Mouse (Mus musculus) kidney, postnatal 0 days (tissue): Measurements from ENCODE around the gene Cenpb. TPM values are rescaled to one million over a fixed set of nuclear protein-coding genes. Genes with fewer than 3 reads are reported as not detected.
A peak's percentile ranks its signal among the peaks of the same experiment; 100 is the strongest.

Experiments
- ATAC-seq: fragments of 200-750 bp; cut with Nextera tagmentation; replicated peaks from 2 replicates; pipeline ENCODE4 v1.8.0; 2017; ENCODE audit warnings: low read depth, moderate number of reproducible peaks, moderate TSS enrichment, moderate library complexity; ENCODE audit not compliant: low FRiP score
- DNase-seq: peaks from one replicate; pipeline ENCODE4 v3.0.0-alpha.2; 2016; ENCODE audit warnings: low spot score
- H3K27ac ChIP-seq: fragments of 300-500 bp; sonication (generic); 2 replicates; pipeline ENCODE4 v1.5.1; 2014; ENCODE audit warnings: mild to moderate bottlenecking
- H3K27me3 ChIP-seq: fragments of 300-500 bp; sonication (generic); 2 replicates; pipeline ENCODE4 v1.6.1; 2014; ENCODE audit warnings: low read length, mixed read lengths; ENCODE audit not compliant: insufficient read depth
- H3K36me3 ChIP-seq: fragments of 300-500 bp; sonication (generic); 2 replicates; pipeline ENCODE4 v1.6.1; 2014; ENCODE audit warnings: low read length, mixed read lengths; ENCODE audit not compliant: insufficient read depth
- H3K4me1 ChIP-seq: fragments of 300-500 bp; sonication (generic); replicated peaks from 2 replicates; pipeline ENCODE4 v1.6.1; 2014; ENCODE audit warnings: antibody characterized with exemption, low read length, mixed read lengths; ENCODE audit not compliant: insufficient read depth
- H3K4me2 ChIP-seq: fragments of 300-500 bp; sonication (generic); 2 replicates; pipeline ENCODE4 v1.6.1; 2014; ENCODE audit warnings: mild to moderate bottlenecking, low read length, moderate library complexity, mixed read lengths
- H3K4me3 ChIP-seq: fragments of 300-500 bp; sonication (generic); replicated peaks from 2 replicates; pipeline ENCODE4 v1.5.1; 2014; ENCODE audit warnings: low read depth, low read length
- H3K9ac ChIP-seq: fragments of 300-500 bp; sonication (generic); 2 replicates; pipeline ENCODE4 v1.6.1; 2014; ENCODE audit warnings: low read depth, low read length
- H3K9me3 ChIP-seq: fragments of 300-500 bp; sonication (generic); replicated peaks from 2 replicates; pipeline ENCODE4 v1.6.1; 2016; ENCODE audit warnings: low read length, inconsistent platforms, mixed read lengths
- CTCF ChIP-seq: IDR thresholded peaks from 2 replicates; pipeline ENCODE4 v1.5.1; 2016; ENCODE audit warnings: antibody characterized with exemption, low read depth, mild to moderate bottlenecking, moderate library complexity
- WGBS: fragments of 180-500 bp; shearing (Covaris S2); extraction: QIAGEN DNeasy Blood & Tissue Kit; methylation state at CpG from one replicate; pipeline ENCODE4 v1.1.7; 2014; 5-methylcytosine and 5-hydroxymethylcytosine counted together
- polyA plus RNA-seq: library from polyadenylated mRNA; unstranded; fragments of >200 nt; fragmentation: Nextera tagmentation; extraction: Ambion mirVana; gene quantifications from 2 replicates; pipeline ENCODE4 v1.2.1, GENCODE M21; 2015

Cenpb gene
- polyA plus RNA-seq, 1 experiment from 2014 or later: 15.3 TPM

DNA sequence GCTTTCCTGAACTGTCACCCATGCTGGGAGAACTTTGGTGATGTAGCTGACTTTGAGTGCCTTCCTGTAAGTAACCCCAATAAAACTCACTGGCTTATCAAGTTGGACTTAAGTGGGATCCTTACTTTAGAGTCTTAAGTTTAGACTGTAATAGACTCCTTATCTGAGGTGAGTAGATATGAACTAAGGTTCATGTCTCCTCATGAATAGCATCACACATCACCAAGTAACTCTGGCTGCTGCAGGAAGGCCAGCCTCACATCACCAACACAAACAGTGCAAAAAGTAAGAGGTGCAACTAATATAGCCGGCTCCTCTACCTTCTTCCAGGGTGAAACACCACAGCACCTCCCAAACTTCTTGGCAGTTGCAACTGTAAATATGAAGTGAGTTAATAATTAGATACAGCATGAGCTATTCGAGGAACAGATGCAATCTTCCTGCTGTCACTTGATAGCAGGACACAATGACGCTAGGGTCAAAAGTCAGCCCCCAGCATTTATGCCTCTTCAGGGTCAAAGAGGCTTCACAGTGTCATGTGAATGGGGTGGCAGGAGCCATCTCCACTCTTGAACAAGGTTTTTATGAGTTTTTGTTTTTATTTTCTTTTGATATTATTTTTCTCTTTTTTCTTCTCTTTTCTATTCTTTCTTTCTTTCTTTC lies 42.1 kb upstream of the Cenpb start:
- no peak overlapping the region for H3K9ac ChIP-seq
- no peak overlapping the region for H3K4me3 ChIP-seq
- no peaks in the 10 kb centered on the region for H3K4me1 ChIP-seq
- TF ChIP-seq CTCF: no peak
- ATAC-seq: no peak
- DNase-seq: no peak
- no peak overlapping the region for H3K4me2 ChIP-seq
- H3K27ac ChIP-seq: no peak overlapping the region
- WGBS: 43% methylated on average over 3 of the region's 3 CpGs
- no peaks in the 10 kb centered on the region for H3K9me3 ChIP-seq
- no peaks in the 10 kb centered on the region for H3K27me3 ChIP-seq
- no peaks in the 10 kb centered on the region for H3K36me3 ChIP-seq

GRCm38 (mm10) chr2:131220030-131220429 lies 40.2 kb upstream of the Cenpb start:
- no peaks in the 10 kb centered on the region for H3K27me3 ChIP-seq
- no peak overlapping the region for H3K4me2 ChIP-seq
- no peak overlapping the region for H3K9ac ChIP-seq
- 46% methylated on average over 4 of the region's 4 CpGs for WGBS
- H3K36me3 ChIP-seq: no peaks in the 10 kb centered on the region
- TF ChIP-seq CTCF: no peak
- H3K9me3 ChIP-seq: no peaks in the 10 kb centered on the region
- no peak for ATAC-seq
- DNase-seq: no peak
- H3K27ac ChIP-seq: no peak overlapping the region
- H3K4me3 ChIP-seq: no peak overlapping the region
- H3K4me1 ChIP-seq: no peaks in the 10 kb centered on the region

- no peak overlapping the region for H3K4me2 ChIP-seq
- TF ChIP-seq CTCF: no peak
- DNase-seq (no peak), ATAC-seq (no peak)
- H3K27me3 ChIP-seq: no peaks in the 10 kb centered on the region
- no peaks in the 10 kb centered on the region for H3K9me3 ChIP-seq
- WGBS: 62% methylated on average over 7 of the region's 7 CpGs
- H3K27ac ChIP-seq: peak overlapping the region; percentile 13; the same call in 1 of the 2 replicates
- H3K4me1 ChIP-seq: peaks cover 2% of the 10 kb centered on the region; the same call in 1 of the 2 replicates
- H3K9ac ChIP-seq: no peak overlapping the region
- H3K4me3 ChIP-seq: no peak overlapping the region
- 0 out of 2 replicates have a peak, but pooled peaks cover 8% of the 10 kb centered on the region for H3K36me3 ChIP-seq
These were observed 36.3 kb upstream of the Cenpb start for GRCm38 (mm10) chr2:131215941-131216858.

- no peaks in the 10 kb centered on the region for H3K9me3 ChIP-seq
- 0 out of 2 replicates have a peak, but pooled peaks cover 8% of the 10 kb centered on the region for H3K36me3 ChIP-seq
- H3K27ac ChIP-seq: no peak overlapping the region
- no peak overlapping the region for H3K4me3 ChIP-seq
- no peak overlapping the region for H3K4me2 ChIP-seq
- no peak overlapping the region for H3K9ac ChIP-seq
- H3K27me3 ChIP-seq: no peaks in the 10 kb centered on the region
- TF ChIP-seq CTCF: no peak
- H3K4me1 ChIP-seq: peaks cover 12% of the 10 kb centered on the region; the same call in 1 of the 2 replicates
- 80% methylated on average over 7 of the region's 7 CpGs for WGBS
- ATAC-seq (no peak), DNase-seq (no peak)
These were observed 33.9 kb upstream of the Cenpb start for GRCm38 (mm10) chr2:131213773-131214172.

DNA sequence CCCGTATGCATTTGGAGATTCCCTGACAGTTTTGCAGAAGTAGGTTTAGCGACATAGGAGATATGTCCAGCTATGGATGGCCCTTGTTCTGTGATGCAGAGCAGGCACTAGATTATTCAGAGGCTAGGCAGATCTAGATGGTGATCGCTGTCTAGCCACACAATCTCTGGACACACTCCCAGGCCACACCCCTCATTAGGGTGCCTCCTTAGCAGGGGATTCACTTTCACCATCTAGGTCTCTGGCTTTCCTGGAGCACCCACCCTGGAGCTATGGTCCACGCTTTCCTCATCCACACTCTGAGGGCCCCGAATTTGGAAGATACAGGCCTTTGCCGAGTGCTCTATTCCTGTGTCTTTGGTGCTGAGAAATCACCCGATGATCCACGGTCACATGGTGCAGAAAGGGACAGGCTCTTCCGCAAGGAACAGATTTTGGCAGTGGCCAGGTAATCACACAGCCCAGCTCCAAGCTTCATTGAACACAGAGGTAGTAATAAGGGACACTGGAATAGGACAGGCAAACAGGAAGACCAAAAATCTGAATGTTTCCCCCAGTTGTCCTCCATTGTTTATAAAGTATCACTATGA lies 31.3 kb upstream of the Cenpb start:
- H3K4me1 ChIP-seq: peaks cover 12% of the 10 kb centered on the region; the same call in 1 of the 2 replicates
- ATAC-seq (no peak), DNase-seq (no peak)
- no peaks in the 10 kb centered on the region for H3K27me3 ChIP-seq
- no peaks in the 10 kb centered on the region for H3K9me3 ChIP-seq
- peak overlapping the region; percentile 65 for H3K4me2 ChIP-seq
- WGBS: 51% methylated on average over 9 of the region's 9 CpGs
- peak overlapping the region; percentile 76 for H3K9ac ChIP-seq
- 0 out of 2 replicates have a peak, but pooled peaks cover 8% of the 10 kb centered on the region for H3K36me3 ChIP-seq
- TF ChIP-seq CTCF: no peak
- H3K27ac ChIP-seq: peak overlapping the region; percentile 92
- peak overlapping the region; percentile 63 for H3K4me3 ChIP-seq
